Mouse (Mus musculus) left cerebral cortex, postnatal 10 days (tissue): Measurements from ENCODE around the gene Stxbp4. TPM values are rescaled to one million over a fixed set of nuclear protein-coding genes. Genes with fewer than 3 reads are reported as not detected.

Experiments
- DNase-seq, 2 experiments: peaks; one replicate each; pipeline ENCODE4 v3.0.0; 2021 to 2022; ENCODE audit warnings: low spot score in 2 of 2, mixed read lengths in 1 of 2; ENCODE audit errors: extremely low spot score in 1 of 2
- intact Hi-C: fragments of 180-260 bp; cut with DNase I; formaldehyde crosslinking; loops from one replicate; pipeline ENCODE4 v1.15.1; 2025
- total RNA-seq, 2 experiments: library from RNA; stranded (reverse); gene quantifications; 2 replicates each; pipeline ENCODE4 v1.2.3; 2021

Gene Stxbp4
- total RNA-seq: 1 to 10 TPM; 8.4 to 8.7 TPM

- peak; percentile 94 to 96 for DNase-seq
- intact Hi-C loops: no loop called here
These were observed at the start of gene Stxbp4, which contains the start of gene Cox11 for GRCm38 (mm10) chr11:90637440-90638311. TSS of gene Stxbp4 (minus strand) at chr11:90638084. TSS of gene Cox11 (plus strand) at chr11:90638173.

GRCm38 (mm10) chr11:90687040-90687439 lies 49.2 kb upstream of the Stxbp4 start:
- intact Hi-C loops: no loop called here
- DNase-seq: no peak

GRCm38 (mm10) chr11:90686287-90687025 lies 48.6 kb upstream of the Stxbp4 start:
- no peak for DNase-seq

GRCm38 (mm10) chr11:90685196-90685595 lies 47.3 kb upstream of the Stxbp4 start:
- intact Hi-C loops: no loop called here
- DNase-seq: no peak

More at GRCm38 (mm10) chr11:90686287-90687025, 48.6 kb upstream of the Stxbp4 start:
- intact Hi-C loops: no loop called here

GRCm38 (mm10) chr11:90684765-90685164 lies 46.9 kb upstream of the Stxbp4 start:
- DNase-seq: no peak
- intact Hi-C loops: no loop called here

- no peak for DNase-seq
- intact Hi-C loops: no loop called here
These were observed 43.3 kb upstream of the Stxbp4 start for GRCm38 (mm10) chr11:90681171-90681570.

GRCm38 (mm10) chr11:90678582-90678981 lies 40.7 kb upstream of the Stxbp4 start:
- intact Hi-C loops: no loop called here
- DNase-seq: no peak

- DNase-seq: no peak
- intact Hi-C loops: no loop called here
These were observed 39.9 kb upstream of the Stxbp4 start for GRCm38 (mm10) chr11:90677771-90678288.

GRCm38 (mm10) chr11:90677027-90677426 lies 39.1 kb upstream of the Stxbp4 start:
- intact Hi-C loops: no loop called here
- no peak for DNase-seq

- intact Hi-C loops: no loop called here
These were observed 37.7 kb upstream of the Stxbp4 start for GRCm38 (mm10) chr11:90675479-90676110.

GRCm38 (mm10) chr11:90667325-90667724 lies 29.4 kb upstream of the Stxbp4 start:
- intact Hi-C loops: no loop called here
- DNase-seq: no peak

More at GRCm38 (mm10) chr11:90675479-90676110, 37.7 kb upstream of the Stxbp4 start:
- DNase-seq: no peak

GRCm38 (mm10) chr11:90666916-90667315 lies 29.0 kb upstream of the Stxbp4 start:
- no peak for DNase-seq
- intact Hi-C loops: no loop called here

GRCm38 (mm10) chr11:90666144-90666757 lies 28.4 kb upstream of the Stxbp4 start:
- intact Hi-C loops: no loop called here
- no peak for DNase-seq

- intact Hi-C loops: no loop called here
- DNase-seq: peak in 1 of 2 experiments; percentile 71
These were observed 27.3 kb upstream of the Stxbp4 start for GRCm38 (mm10) chr11:90665161-90665560.

- intact Hi-C loops: no loop called here
- DNase-seq: no peak
These were observed 26.6 kb upstream of the Stxbp4 start for GRCm38 (mm10) chr11:90664345-90664986.

- intact Hi-C loops: no loop called here
These were observed 25.9 kb upstream of the Stxbp4 start for GRCm38 (mm10) chr11:90663618-90664297.

GRCm38 (mm10) chr11:90663052-90663451 lies 25.2 kb upstream of the Stxbp4 start:
- intact Hi-C loops: no loop called here
- DNase-seq: no peak

More at GRCm38 (mm10) chr11:90663618-90664297, 25.9 kb upstream of the Stxbp4 start:
- no peak for DNase-seq

GRCm38 (mm10) chr11:90660662-90661061 lies 22.8 kb upstream of the Stxbp4 start:
- no peak for DNase-seq
- intact Hi-C loops: no loop called here
